Mouse (Mus musculus): ENCODE measurements around the gene Rapgef2.

GRCm38 (mm10) chr3:79203178-79203577, 83.1 kb downstream of the Rapgef2 start:
- TF ChIP-seq CTCF (IDR thresholded peaks at IDR 0.05; ENCODE audit: borderline replicate concordance, control insufficient read depth, extremely low read depth, insufficient read depth, low read length, poor library complexity) (no peak), POLR2A (IDR thresholded peaks at IDR 0.05; ENCODE audit: control insufficient read depth, extremely low read depth, insufficient read depth, low read length, poor library complexity) (no peak)

Measured in thymus, adult 2 months (tissue).